Mouse (Mus musculus) B cell, adult 2 months (primary cell): Measurements from ENCODE around the gene Rab44.
A peak's percentile ranks its signal among the peaks of the same experiment; 100 is the strongest.
"Not testable (repeated sequence)": the region's sequence is repeated elsewhere in the genome, so short reads cannot be mapped to it uniquely, and the experiment has no call there.

ENCODE experiments used
- DNase-seq, 2 experiments: peaks; one replicate each; pipeline ENCODE4 v3.0.0; 2022

Gene Rab44

DNA sequence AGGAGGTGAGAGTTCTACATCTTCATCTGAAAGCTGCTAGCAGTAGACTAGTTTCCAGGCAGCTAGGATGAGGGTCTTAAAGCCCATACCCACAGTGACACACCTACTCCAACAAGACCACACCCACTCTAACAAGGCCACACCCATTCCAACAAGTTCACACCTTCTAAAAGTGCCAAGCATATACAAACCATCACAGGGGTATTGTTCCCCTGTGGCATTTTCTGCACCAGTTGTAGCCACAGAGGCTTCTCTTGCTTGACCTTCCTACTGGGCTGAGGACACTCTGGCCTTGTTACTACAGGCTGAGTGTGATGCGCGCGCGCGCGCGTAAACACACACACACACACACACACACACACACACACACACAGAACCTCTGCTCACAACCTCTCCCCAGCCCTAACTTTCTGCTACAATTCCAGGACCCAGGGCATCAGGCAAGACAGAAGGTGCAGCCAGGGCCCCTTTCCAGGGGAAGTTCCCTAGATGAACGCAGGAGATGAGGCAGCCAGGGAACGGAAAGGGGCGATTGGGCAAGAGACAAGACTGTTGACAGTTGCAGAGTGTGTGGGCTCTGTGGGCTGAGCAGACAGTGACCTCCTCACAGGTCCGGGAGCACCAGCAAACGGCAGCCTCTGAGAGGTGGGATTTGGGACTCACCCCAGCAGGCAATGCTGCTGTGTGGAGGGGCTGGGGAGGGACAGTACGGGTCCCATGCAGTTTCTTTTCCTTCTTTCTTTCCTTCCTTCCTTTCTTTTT is at the start of gene Rab44:
TSS of gene Rab44 (plus strand) at position 555 of the 762 bp plus-strand sequence.
- DNase-seq, result no peak

DNA sequence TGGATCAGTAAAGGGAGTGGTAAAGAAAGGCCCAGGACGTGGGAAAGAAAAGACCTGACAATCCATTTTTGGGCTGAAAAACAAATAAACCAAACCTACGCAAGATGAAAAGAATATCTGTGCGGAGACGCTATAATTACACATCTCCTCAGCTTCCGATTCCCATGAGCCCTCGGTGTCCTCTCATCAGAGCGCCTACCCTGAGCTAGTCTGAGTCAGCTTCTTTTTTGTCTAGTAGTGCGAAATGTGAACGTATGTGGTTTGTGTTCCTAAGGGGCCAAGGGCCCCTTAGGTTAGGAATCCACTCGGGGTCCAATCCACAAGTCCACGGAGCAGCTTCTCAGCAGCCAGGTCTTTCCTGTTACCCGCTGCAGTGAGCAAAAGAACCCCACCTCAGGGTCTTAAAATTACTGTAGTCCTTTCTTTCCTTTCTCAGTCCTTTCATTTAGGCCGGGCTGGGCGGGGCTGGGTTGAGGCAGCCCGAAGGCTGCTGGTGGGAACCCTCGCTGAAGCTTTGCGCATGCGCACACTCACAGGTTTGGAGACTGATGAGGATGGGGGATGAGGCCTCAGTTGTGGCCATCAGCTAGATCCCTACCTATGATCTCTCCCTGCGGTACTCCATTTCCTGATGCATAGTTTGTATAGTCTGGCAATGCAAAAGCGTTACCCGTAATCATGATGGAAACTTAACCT is 48.6 kb upstream of the Rab44 start:
- DNase-seq, result no peak

DNA sequence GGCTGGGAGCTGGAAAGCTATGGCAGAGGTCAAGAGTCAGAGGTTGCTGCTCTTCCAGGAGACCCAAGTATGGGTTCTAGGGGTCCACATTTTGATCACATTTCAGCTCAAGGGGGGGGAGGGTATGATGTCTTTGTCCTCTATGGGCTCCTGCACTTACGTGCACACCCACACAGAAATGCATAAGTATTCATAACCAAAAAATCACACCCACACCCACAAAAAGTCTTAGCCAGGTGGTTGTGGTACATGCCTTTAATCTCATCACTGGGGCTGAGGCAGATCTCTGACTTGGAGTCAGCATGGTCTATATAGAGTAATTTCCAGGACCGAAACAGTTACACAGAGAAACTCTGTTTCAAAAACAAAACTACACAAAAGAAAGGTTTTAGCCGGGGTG is 48.0 kb upstream of the Rab44 start:
- DNase-seq, result no peak

DNA sequence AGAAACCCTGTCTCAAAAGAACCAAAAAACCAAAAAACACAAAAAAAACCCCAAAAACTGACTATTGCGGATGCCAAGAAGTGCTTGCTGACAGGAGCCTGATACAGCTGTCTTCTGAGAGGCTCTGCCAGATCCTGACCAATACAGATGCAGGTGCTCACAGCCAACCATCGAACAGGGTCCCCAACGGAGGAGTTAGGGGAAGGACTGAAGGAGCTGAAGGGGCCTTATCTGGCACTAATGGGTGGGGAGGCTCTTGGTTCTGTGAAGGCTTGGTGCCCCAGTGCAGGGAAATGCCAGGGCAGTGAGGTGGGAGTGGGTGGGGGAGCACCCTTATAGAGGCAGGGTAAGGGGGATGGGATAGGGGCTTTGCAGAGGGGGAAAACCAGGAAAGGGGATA is 46.5 kb upstream of the Rab44 start:
- DNase-seq, result not testable (repeated sequence)

DNA sequence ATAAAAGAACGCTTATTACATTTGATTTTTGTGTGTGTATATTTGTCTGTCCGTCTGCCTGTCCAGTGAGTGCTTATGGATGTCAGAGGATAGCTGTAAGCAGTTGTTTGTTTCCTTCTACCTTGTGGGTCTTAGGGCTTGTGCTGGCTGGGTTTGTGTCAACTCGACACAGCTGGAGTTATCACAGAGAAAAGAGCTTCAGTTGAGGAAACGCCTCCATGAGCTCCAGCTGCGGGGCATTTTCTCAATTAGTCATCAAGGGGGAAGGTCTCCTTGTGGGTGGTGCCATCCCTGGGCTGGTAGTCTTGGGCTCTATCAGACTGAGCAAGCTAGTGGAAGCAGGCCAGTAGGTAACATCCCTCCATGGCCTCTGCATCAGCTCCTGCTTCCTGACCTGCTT is 46.1 kb upstream of the Rab44 start:
- no peak for DNase-seq

DNA sequence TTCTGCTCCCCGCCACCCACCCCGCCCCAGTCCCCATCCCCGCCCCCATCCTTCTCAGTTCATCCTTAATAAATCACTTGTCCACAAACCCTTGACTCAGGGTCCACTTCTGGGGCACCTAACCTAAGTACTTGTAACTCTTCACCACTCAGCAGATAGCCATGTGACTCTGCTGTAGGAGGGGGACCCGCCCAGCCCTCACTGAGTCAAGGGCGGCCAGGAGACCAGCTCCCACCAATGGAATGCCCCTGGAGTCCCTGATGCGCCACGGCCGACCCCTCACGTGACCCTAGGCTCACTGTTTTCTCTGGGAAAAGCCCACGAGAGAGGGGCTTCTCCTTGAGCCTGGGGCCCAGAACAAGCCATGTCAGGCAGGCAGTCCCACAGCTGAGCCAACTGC is 44.9 kb upstream of the Rab44 start:
- no peak for DNase-seq

DNA sequence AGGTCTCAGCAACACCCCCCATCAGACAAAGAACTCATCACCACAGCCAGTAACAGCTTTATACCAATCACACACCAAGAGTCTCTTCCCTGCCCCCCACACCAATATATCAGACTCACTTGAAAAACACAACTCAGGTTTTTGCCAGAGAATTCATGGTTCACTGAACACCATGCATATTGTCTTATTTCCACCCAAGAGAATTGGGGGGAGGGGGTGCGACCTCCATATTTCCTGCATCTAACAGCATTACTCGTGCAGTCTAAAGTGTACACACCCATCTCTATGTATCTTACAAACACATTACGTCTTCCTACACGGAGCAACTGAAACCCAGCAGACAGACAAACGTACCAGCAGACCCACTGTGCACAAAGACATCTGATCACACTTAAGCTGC is 42.1 kb upstream of the Rab44 start:
- peak in 1 of 2 experiments; percentile 13 for DNase-seq

DNA sequence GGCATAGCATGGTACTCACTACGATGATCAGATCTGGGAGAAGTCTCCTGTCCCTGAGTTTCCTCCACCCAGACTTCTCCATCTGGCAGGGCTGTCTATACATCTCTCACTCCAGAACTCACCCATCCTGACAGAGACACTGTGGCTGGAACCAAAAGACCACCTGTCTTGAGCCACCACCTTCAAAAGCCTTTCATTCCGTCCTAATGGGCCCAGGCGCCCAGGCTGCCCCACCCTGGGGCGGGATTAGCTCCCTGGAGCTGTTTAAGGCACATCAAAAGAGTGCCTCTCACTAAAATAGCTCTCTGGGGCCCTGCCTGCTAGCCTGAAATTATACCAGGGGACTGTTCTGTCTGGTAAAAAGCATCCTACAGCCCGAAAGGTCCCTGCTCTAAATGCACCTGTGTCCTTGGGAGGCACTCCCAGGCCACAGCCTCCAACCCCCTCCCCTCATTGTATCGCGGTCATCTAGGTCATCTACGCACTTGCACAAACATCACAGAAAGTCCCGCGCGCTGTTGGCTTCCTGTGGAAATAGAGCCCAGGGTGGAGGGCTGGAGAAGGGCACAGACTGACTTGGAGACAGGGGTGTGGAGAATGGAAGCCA is 41.1 kb upstream of the Rab44 start:
- no peak for DNase-seq

DNA sequence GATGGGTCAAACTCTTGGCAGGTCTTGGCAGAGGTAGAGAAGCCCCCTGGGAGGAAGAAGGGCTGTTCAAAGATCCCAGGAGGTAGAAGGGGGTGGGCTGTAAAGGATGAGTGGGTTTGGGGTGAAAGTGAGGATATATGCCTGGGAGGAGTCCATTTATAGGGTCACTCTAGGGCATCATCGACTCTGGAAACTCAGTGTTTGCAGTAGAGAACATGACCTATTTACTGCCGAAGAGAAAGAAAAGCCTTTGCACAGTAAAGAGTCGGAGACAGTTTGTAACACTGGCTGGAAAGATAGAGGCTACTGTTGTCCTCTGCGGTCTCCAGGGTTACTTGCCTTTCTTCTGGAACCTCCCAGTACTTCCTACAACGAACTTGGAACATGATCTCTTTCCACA is 40.6 kb upstream of the Rab44 start:
- no peak for DNase-seq

DNA sequence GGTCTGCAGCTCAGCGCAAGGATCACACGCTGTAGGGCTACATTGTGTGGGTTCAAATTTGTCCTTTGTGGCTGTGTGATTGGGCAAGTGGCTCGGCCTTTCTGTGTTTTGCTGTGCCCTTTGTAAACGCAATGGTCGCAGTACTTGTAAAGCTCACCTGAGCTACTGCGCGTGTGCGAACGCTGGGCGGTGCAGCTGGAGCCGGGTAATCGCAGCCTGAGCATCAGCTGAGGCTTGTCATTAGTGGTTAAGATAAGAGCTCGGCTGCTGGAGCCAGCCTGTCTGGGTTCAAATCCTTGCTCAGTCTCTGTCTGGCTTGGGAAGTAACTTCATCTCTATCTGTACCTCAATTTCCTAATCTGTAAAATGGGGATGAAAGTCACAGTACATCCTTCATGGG is 39.9 kb upstream of the Rab44 start:
- no peak for DNase-seq

DNA sequence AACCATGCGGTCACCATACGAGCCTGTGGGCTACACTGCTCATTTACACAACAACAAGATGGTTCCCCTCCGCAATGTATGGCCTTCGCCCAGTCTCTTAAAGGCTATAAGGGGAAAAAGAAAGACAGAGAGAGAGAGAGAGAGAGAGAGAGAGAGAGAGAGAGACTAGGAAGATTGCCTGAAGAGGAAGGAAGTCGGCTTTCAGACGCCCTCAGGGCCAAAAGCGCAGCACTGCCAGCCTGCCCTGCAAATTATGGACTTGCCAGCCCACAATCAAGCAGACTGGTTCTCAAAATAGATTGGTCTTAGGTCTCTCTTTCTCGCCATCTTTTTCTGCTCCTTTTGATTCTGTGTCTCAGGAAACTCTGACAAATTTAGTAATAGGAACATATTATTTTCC is 37.7 kb upstream of the Rab44 start:
- no peak for DNase-seq

DNA sequence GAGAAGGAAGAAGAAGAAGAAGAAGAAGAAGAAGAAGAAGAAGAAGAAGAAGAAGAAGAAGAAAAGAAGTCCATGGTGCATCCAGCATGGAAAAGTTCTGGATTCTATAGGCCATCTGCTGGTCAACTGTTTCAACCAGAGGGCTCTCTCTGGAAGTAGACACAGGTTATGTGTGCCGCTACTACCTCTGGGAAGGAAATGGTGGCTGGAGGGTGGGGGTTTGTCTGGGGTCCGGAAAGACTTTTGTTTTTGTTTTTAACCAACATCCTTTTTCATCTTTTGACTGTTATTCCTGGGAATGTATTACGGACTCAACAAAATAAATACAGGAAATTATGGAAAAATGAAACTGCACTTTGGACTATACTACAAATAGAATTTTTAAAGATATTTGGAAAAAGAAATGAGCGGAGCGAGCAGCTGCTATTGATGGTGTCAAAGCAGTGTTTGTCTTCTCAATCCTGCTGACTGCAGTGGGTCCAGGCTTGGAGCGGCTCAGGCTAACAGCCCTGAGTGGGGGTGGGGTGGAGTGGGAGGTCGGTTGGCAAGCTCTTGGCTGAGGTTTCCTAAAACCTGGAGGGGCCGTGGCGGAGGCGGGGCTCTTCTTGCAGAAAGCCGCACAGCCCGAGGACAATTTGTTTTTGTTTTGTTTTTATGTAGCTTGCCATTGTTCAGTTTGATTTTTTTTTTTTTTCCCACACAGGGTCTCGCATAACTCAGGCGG is 36.0 kb upstream of the Rab44 start:
- DNase-seq, result no peak

DNA sequence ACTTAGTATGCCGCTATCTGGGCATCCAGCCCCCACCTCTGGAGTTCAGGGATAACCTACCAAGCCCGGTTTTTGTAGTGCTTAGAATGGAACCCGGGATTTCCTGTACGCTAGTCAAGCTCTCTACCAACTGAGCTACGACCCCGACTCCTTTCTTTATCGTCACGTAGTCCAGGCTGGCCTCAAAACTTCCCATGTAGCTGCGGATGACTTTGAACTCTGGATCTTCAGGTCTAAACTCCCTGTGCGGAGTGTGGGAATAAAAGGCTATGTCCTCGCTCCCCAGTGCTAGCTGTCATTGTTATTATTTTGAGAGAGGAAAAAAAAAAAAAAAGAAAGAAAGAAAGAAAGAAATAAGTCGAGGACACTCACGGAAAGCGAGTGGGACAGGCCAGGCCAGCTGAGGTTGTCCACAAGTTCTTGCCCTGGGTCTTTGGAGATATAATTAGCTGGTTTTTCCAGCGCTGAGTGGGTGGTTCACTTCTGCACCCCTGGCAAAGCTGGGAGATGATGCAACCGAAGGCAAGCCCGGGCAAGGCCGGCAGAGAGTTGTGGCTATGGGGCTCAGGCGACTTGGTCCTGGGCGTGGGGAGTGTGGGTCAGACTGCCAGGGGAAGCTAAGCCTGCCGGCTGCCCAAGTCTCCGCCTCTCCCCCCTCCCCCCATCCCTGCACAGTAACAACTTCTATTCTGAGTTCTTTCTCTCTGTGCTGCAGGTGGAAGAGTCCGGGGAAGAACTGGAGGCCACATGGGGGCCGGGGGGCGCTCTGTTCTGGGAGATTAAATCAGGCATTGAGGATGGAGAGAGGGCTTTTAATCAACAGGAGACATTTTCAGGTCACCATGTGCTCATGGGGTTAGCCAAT is 35.2 kb upstream of the Rab44 start:
- no peak for DNase-seq

DNA sequence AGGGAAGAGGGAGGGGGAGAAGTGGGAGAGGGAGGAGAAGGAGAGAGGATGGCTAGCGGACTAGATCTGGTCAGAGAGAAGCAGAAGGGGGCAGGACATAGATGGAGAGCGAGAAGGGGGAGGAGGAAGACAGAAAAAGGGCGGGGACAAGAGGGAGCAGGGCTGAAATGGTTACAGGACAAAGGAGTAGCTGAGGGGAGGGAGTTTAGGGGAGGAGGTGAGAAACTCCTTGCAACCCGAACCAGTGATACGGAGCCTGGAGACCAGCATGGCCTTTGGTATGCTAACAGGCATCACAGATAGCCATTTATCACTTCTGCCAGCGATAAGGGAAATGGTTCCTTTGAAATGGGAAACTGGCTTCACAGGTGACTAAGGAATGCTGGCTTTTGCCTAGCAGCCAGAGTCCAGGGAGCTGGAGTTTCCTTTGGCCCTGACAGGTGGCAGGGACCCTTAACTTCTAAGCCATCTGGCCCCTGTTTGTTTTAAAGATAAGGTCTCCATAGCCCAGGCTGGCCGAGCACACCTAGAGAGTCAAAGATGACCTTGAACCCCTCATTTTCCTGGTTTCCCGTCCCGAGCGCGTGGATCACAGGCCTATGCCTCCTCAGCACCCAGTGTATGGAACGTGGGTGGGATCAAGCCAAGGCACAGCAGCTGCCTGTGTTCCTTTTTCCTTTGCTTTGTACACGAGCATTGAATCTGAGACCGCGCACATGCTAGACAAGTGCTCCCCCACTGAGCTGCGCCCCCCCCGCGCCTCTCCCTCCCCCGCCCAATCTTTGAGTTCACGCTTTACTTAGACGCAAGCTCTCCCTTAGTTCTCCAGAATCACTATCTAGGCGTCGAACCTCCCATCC is 33.0 kb upstream of the Rab44 start:
- DNase-seq, result peak in 1 of 2 experiments; percentile 9

DNA sequence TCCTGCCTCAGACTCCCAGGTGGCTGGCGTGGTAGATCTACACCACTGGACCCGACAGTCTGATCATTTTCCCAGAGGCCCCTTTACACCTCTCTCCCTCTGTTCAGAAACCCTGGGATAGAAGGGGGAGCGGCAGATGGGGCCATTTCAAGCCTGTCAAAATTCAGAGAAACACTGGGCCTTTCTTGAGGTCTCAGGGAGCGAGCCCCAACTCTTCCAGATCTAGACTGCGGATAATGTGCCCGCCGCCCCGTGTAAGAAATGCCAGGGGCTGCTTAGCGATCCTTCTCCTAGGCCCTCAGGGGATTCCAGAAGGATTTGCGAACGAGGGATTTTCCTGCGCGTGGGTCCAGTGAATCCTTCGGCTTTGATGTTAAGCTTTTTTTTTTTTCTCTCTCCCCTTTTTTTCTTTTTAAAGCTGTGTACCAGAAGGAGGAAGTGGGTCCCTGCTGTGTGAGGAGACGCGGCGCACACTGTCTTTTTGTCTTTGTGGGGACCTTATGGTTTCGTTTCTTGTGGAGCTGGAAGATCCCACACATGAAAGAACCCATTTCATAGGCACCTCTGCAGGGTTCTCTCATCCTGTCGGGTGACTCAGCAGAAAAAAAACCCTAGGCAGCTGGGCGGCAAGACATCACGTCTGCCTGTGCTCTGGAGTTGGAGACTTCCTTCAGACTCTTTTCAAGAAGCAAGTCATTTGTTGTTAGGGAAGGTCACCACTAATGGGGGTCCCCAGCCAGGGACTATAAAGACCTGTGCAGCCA is 32.1 kb upstream of the Rab44 start:
- peak; percentile 32 to 38 for DNase-seq

DNA sequence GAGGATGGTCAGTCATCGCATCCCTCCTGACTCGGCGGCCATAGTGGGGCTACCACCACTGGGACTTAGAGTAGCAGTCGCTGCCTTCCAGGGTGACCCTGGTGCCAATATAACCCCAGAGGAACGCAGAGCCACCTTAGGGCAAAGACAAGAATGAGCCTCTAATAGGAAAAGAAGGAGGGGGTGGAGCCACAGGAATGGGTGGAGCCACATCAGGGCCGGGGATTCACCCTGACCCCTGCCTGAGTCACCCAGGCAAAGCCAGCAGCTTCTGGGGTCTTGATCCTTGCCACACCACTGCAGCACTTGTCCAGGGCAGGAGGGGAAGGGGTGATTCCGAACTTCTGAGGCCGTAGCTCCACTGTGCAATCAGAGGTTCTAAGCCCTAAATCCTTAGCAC is 30.4 kb upstream of the Rab44 start:
- DNase-seq, result no peak

DNA sequence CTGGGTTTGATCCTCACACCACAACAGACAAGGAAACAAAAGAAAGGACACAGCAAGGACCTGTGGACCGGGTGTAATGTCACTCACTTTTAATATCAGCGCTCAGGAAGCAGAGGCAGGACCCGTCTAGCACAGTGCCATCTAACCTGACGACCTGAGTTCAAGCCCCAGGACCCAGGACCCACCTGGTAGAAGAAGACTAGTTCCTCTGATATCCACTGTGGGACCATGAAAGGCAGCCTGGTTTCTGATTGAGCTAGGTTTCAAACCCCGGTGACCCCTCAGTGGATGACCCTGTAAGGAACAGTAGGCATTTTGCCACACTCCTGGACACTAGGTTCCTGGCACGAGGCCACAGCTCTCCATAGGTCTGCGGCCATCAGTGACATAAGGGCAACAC is 29.3 kb upstream of the Rab44 start:
- no peak for DNase-seq

DNA sequence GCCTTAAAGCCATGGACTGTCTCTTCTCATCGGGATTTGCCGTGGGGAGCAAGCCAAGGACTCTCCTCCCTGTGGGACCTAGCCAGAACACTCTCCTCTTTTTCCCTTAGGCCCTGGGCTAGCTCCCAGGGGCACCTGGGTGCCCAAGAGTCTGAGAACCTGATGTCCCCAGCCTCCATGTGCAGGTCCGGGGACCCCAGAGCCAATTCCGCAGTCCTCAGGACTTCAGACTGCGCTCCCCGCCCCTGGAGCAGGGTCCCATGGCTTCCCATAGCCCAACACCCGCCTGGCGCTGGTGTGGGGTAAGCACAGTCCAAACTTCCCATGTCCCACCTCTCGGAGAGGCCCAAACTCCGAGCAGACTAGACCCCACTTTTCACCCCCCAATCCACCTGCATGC is 28.7 kb upstream of the Rab44 start:
- no peak for DNase-seq

DNA sequence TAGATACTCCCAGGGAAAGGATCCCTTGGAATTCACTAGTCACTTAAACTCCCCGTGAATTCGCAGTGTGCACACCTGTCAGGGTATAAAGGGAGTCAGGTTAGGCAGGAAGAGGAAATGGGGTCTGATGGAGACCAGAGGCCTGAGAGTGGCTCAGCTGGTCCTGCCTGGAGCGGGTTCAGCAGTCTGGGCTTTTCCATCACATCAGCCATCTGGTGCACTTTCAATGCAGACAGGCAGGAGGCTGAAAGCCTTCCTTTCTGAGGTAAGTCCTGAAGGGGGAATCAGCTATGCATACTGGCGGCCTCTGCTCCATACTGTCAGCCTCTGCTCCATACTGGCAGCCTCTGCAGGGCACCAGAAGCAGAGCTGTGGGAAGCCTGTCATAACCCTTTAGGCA is 27.0 kb upstream of the Rab44 start:
- DNase-seq, result no peak

DNA sequence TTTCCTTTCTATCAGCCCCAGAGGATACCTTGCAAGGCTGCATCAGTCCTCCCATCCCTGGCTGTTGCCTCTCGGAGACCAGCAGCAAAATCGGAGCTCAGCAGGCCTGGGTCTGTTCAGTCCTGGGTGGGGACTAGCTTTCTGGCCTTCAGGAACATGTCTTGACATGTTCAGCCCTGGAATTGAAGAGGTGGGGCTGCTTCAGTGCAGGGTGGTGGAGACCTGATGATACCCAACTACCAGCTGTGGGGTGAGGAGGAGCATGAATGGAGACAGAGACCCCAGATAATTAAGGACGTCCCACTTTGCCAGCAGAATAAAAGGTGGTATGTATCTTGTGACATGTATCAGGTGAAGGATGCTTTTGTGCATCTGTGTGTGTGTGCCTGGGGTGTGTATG is 23.2 kb upstream of the Rab44 start, which contains the start of gene Cdkn1a:
TSS of gene Cdkn1a (plus strand) at position 201 of the 400 bp plus-strand sequence.
- DNase-seq, result no peak
